Mouse (Mus musculus) heart, adult 2 months (tissue): Measurements from ENCODE around the gene Rab14.

Experiments used
- EP300 ChIP-seq: fragments of 200-500 bp; IDR thresholded peaks from 2 replicates; pipeline ENCODE4 v1.6.1; 2011; ENCODE audit warnings: low read depth, low read length, control low read depth; ENCODE audit not compliant: insufficient read depth
- POLR2A ChIP-seq: fragments of 200-500 bp; IDR thresholded peaks from 2 replicates; pipeline ENCODE4 v1.6.1; 2011; ENCODE audit warnings: mild to moderate bottlenecking, low read depth, low read length, control low read depth; ENCODE audit not compliant: insufficient read depth

DNA sequence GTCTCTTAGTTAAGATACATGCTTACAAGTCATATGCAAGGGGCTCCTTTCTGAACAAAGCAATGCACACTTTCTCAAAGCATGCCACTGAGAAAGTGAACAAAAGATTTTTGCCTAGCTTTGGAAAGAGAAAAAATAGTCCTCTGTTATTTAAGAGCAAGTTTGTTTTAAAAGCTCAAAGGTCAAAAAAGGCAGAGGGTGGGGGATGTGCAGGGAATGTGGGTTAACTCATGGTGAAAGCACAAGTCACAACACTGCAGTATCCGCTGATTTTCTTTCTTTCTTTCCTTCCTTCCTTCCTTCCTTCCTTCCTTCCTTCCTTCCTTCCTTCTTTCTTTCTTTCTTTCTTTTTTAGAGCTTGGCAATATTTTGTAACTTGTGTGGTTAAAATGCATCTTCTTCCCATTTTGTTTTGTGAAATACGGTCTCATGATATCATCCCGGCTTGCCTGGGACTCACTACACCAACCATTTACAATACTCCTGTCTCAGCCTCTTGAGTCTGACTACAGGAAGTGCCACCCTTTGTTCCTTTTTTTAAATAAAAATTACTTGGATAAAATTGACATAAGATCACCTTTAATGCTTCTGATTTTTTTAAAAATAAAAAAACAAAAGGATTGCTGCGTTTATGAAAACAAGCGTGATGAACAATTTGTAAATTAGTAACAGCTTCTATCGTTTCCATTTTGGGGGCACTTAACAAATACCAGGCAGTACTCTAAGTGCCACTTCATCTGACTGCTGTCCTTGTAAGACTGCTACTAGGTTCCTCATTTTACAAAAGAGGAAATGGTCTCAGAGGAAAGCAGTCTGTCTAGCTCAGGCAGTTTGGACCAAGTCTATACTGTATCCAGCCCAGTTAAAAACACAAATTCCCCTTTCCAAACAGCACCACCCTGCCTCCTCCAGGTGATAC is 5.0 kb downstream of the Rab14 start:
- no peak for TF ChIP-seq POLR2A
- TF ChIP-seq EP300 = no peak
